Mouse (Mus musculus): Measurements from ENCODE around the gene Mesp1. TPM values are rescaled to one million over a fixed set of nuclear protein-coding genes. Genes with fewer than 3 reads are reported as not detected.

Mesp1 gene
- polyA plus RNA-seq, 1 experiment from 2014 or later = not detected

DNA sequence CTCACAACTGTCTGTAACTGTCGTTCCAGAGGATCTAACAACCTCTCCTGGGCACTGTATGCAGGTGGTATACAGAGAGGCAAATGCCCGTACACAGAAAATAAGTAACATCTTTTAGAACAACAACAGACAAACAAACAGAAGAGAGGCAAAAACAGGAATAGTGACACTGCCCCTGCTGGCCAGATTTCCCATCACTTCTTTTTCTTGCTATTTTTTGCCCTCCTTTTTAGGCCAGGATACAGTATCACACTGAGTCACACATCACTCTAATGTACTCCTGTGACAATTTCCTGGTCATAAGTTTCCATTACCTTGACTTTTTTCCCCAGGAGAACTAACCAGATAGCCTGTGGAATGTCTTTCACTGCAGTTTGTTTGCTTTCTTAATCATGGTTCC is 37.3 kb downstream of the Mesp1 start:
- WGBS = 46% methylated on average over 2 of the region's 2 CpGs
- H3K9me3 ChIP-seq (replicated peaks; ENCODE audit: control insufficient read depth, low read length) = no peaks in the 10 kb centered on the region
- no peak for ATAC-seq (replicated peaks; ENCODE audit: extremely low read depth, insufficient read depth, low FRiP score)

DNA sequence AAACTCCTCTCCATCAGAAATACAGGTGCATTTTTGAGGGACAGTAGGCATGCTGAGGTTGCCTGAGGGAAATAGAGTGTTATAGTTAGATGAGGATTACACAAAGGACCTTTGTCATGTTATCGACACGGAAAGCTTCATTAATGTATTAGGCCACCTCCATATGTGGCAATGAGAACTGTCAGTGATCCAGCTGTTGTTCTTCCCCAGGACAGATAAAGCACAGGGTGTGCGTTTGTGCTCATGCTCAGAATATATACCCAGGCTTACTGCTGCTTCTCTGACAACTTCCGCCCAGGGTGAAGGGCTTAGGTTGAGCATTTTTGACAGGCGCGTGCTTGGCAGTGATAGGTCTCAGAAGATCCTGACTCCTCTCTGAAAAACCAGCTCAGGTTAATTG is 44.1 kb downstream of the Mesp1 start:
- no peak overlapping the region for H3K27ac ChIP-seq (ENCODE audit: low read length)
- no peaks in the 10 kb centered on the region for H3K4me1 ChIP-seq (ENCODE audit: control insufficient read depth, insufficient read depth, low read length)
- H3K4me3 ChIP-seq (ENCODE audit: low read length) = no peak overlapping the region
- H3K36me3 ChIP-seq (ENCODE audit: control insufficient read depth, insufficient read depth) = no peaks in the 10 kb centered on the region
- 76% methylated on average over 6 of the region's 6 CpGs for WGBS
- H3K9me3 ChIP-seq (replicated peaks; ENCODE audit: control insufficient read depth, low read length) = no peaks in the 10 kb centered on the region
- ATAC-seq (replicated peaks; ENCODE audit: extremely low read depth, insufficient read depth, low FRiP score) = no peak
- no peak overlapping the region for H3K9ac ChIP-seq (ENCODE audit: low read length)
- H3K4me2 ChIP-seq (ENCODE audit: low read depth, low read length) = no peak overlapping the region
- no peaks in the 10 kb centered on the region for H3K27me3 ChIP-seq (ENCODE audit: control insufficient read depth, insufficient read depth, low read length)

More for the DNA sequence above, 37.3 kb downstream of the Mesp1 start:
- Histone ChIP-seq H3K36me3 (ENCODE audit: control insufficient read depth, insufficient read depth) (no peaks in the 10 kb centered on the region), H3K4me1 (ENCODE audit: control insufficient read depth, insufficient read depth, low read length) (no peaks in the 10 kb centered on the region), H3K9ac (ENCODE audit: low read length) (no peak overlapping the region), H3K4me2 (ENCODE audit: low read depth, low read length) (no peak overlapping the region), H3K27me3 (ENCODE audit: control insufficient read depth, insufficient read depth, low read length) (no peaks in the 10 kb centered on the region), H3K4me3 (ENCODE audit: low read length) (no peak overlapping the region), H3K27ac (ENCODE audit: low read length) (no peak overlapping the region)

DNA sequence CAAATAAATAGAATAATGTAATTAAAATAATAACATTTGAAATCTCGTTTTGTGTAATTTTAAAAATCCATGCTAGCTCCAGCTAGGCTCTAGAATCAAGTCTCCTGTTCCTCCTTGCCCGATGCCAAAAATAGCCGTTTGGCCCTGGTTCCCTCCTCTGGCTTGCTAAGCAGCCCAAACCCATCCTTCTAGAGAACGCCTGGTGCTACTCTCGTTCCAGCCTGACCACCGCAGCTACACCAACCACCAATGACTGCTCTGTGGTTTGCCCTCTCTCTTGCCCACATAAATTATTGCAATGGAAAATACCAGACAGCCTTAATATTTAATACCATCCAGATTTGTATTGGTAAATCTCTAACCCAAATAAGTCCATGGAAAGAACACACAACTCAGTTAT is 45.9 kb downstream of the Mesp1 start:
- H3K27ac ChIP-seq (ENCODE audit: low read length) = no peak overlapping the region
- H3K27me3 ChIP-seq (ENCODE audit: control insufficient read depth, insufficient read depth, low read length) = no peaks in the 10 kb centered on the region
- no peaks in the 10 kb centered on the region for H3K9me3 ChIP-seq (replicated peaks; ENCODE audit: control insufficient read depth, low read length)
- ATAC-seq (replicated peaks; ENCODE audit: extremely low read depth, insufficient read depth, low FRiP score) = no peak
- 0 out of 2 replicates have a peak, but pooled peaks cover 2% of the 10 kb centered on the region for H3K4me1 ChIP-seq (ENCODE audit: control insufficient read depth, insufficient read depth, low read length)
- no peak overlapping the region for H3K4me3 ChIP-seq (ENCODE audit: low read length)
- no peak overlapping the region for H3K4me2 ChIP-seq (ENCODE audit: low read depth, low read length)
- no peak overlapping the region for H3K9ac ChIP-seq (ENCODE audit: low read length)
- no peaks in the 10 kb centered on the region for H3K36me3 ChIP-seq (ENCODE audit: control insufficient read depth, insufficient read depth)
- WGBS = 50% methylated on average over 6 of the region's 6 CpGs

DNA sequence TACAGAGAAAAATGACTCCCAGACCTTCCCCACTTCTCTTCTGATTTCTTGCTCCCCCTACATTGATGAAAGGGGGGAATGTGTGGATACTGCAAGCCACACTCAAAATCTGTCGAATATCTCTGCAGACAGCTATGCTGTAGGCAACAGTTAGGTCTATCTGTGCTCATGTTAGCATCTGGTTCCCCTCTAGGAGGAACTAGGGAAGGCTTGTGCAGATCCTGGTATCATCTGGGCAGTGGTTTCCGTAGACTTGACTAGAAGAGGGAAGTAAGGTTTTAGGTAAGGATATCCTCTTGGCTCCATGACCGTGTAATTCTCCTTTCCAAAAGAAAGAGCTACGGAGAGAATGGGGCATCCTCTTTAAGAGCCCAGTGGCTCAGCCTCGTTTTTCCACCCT is 49.0 kb downstream of the Mesp1 start:
- 58% methylated on average over 5 of the region's 5 CpGs for WGBS
- Histone ChIP-seq H3K27me3 (ENCODE audit: control insufficient read depth, insufficient read depth, low read length) (no peaks in the 10 kb centered on the region), H3K9me3 (replicated peaks; ENCODE audit: control insufficient read depth, low read length) (no peaks in the 10 kb centered on the region), H3K4me2 (ENCODE audit: low read depth, low read length) (no peak overlapping the region), H3K9ac (ENCODE audit: low read length) (no peak overlapping the region), H3K4me3 (ENCODE audit: low read length) (no peak overlapping the region), H3K4me1 (ENCODE audit: control insufficient read depth, insufficient read depth, low read length) (0 out of 2 replicates have a peak, but pooled peaks cover 2% of the 10 kb centered on the region), H3K27ac (ENCODE audit: low read length) (no peak overlapping the region), H3K36me3 (ENCODE audit: control insufficient read depth, insufficient read depth) (no peaks in the 10 kb centered on the region)
- ATAC-seq (replicated peaks; ENCODE audit: extremely low read depth, insufficient read depth, low FRiP score) = no peak

DNA sequence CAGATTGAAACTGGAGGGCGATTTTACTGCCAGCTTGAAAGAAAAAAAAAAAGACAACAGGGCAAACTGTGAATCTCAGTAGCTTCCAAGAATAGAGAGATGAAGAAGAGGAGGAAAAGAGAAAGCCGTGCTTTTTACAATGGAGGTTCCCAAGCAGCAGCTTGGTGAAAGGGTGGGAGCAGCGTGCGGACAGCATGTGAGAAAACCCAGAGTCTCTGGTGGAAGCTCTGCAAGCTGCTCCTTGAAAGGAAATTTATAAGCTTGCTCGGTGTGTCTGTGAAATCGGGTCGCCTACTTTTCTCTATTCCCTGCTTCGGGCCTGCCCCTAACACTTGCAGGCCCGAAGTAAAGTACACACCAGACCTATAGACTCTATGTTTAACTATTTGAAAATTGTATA is 49.5 kb downstream of the Mesp1 start:
- Histone ChIP-seq H3K4me2 (ENCODE audit: low read depth, low read length) (no peak overlapping the region), H3K4me1 (ENCODE audit: control insufficient read depth, insufficient read depth, low read length) (0 out of 2 replicates have a peak, but pooled peaks cover 2% of the 10 kb centered on the region), H3K36me3 (ENCODE audit: control insufficient read depth, insufficient read depth) (no peaks in the 10 kb centered on the region), H3K4me3 (ENCODE audit: low read length) (no peak overlapping the region), H3K9me3 (replicated peaks; ENCODE audit: control insufficient read depth, low read length) (no peaks in the 10 kb centered on the region), H3K27me3 (ENCODE audit: control insufficient read depth, insufficient read depth, low read length) (no peaks in the 10 kb centered on the region), H3K27ac (ENCODE audit: low read length) (no peak overlapping the region), H3K9ac (ENCODE audit: low read length) (no peak overlapping the region)
- WGBS = 90% methylated on average over 9 of the region's 9 CpGs
- no peak for ATAC-seq (replicated peaks; ENCODE audit: extremely low read depth, insufficient read depth, low FRiP score)

DNA sequence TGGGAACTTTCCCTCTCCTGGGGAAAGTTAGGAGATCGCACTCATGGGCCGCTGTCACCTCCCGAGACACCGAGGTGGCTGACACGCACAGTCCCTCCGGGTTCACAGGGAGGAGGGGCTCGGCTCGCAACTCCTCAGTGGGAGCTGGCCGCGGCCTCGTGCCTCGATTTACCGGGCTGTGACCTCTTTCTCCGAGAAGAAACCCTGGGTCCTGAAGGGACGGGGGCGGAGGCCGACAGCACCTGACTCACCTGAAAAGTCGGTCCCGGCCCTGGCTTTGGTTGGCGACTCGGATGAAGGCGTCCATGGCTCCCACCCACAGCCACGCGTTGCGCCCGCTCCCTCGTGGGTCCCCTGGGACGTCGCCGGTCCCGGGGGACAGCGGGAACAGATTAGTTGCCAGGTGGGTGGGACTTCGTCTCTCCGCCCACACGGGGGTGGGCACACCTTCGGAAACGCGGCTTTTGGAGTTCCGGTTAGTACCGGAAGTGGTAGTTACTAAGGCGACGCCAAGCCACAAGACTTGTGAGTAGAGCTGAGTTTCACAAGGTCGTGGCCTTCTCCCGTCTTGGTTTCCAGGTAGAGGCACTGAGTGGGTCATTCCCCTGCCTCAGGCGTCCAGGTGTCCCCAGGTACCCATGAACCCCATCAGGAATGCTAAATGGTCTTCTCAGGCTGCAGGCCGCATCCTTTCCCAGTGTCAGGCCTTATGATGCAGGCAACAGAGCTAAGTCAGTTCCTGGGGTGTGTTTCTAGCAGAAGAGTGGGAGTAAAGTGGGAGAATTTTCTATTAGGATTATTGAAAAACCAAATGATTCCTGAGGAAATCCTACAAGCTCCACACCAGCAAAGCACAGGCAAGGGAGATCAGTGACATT is 50.7 kb downstream of the Mesp1 start, which contains the start of the genes Pex11a and Wdr93:
Pex11a (minus strand) TSS at position 473 of the 878 bp plus-strand sequence.
Wdr93 (plus strand) TSS at position 505 of the 878 bp plus-strand sequence.
- 3% methylated on average over 46 of the region's 46 CpGs for WGBS
- Histone ChIP-seq H3K4me1 (ENCODE audit: control insufficient read depth, insufficient read depth, low read length) (0 out of 2 replicates have a peak, but pooled peaks cover 2% of the 10 kb centered on the region), H3K36me3 (ENCODE audit: control insufficient read depth, insufficient read depth) (no peaks in the 10 kb centered on the region), H3K9ac (ENCODE audit: low read length) (peak within 1 kb of the TSS; percentile 79), H3K27me3 (ENCODE audit: control insufficient read depth, insufficient read depth, low read length) (no peaks in the 10 kb centered on the region), H3K9me3 (replicated peaks; ENCODE audit: control insufficient read depth, low read length) (no peaks in the 10 kb centered on the region), H3K4me3 (ENCODE audit: low read length) (peak within 1 kb of the TSS; percentile 89), H3K4me2 (ENCODE audit: low read depth, low read length) (peak within 1 kb of the TSS; percentile 99), H3K27ac (ENCODE audit: low read length) (no peak within 1 kb of the TSS)
- peak; percentile 87 for ATAC-seq (replicated peaks; ENCODE audit: extremely low read depth, insufficient read depth, low FRiP score)

DNA sequence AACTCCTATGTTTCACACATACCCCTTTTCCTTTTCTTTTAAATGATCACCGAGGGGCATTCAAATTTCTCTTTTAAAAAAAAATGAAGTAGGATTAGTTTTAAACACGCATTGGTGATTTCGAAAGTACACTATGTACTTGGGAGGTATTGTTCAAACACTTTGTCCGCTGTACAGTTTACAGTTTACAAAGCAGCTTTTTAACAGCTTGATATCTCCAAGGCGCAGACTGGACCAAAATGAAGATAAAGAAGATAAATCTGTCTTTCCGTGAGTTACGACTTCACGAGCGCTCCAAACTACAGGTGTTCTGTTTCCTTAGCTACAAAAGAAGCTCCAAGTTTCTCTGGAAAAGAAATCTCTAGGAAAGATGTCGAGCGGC is 51.3 kb downstream of the Mesp1 start:
- Histone ChIP-seq H3K4me3 (ENCODE audit: low read length) (peak overlapping the region; percentile 89), H3K4me2 (ENCODE audit: low read depth, low read length) (peak overlapping the region; percentile 99), H3K36me3 (ENCODE audit: control insufficient read depth, insufficient read depth) (no peaks in the 10 kb centered on the region), H3K4me1 (ENCODE audit: control insufficient read depth, insufficient read depth, low read length) (0 out of 2 replicates have a peak, but pooled peaks cover 2% of the 10 kb centered on the region), H3K27me3 (ENCODE audit: control insufficient read depth, insufficient read depth, low read length) (no peaks in the 10 kb centered on the region), H3K9me3 (replicated peaks; ENCODE audit: control insufficient read depth, low read length) (no peaks in the 10 kb centered on the region), H3K9ac (ENCODE audit: low read length) (peak overlapping the region; percentile 79), H3K27ac (ENCODE audit: low read length) (no peak overlapping the region)
- no peak for ATAC-seq (replicated peaks; ENCODE audit: extremely low read depth, insufficient read depth, low FRiP score)
- 21% methylated on average over 11 of the region's 11 CpGs for WGBS

Other genes starting within 250 kb of the Mesp1 start
- 0.20 and 0.21 TPM in 2 replicates for gene Rhcg, start 176.1 kb downstream of the Mesp1 start, polyA plus RNA-seq (2015; fragmentation: Nextera tagmentation; extraction: Ambion mirVana)
- 4.1 and 4.6 TPM in 2 replicates for gene Ticrr, start 133.6 kb downstream of the Mesp1 start, polyA plus RNA-seq (2015; fragmentation: Nextera tagmentation; extraction: Ambion mirVana)
- gene Kif7, start 78.1 kb downstream of the Mesp1 start, polyA plus RNA-seq (2015; fragmentation: Nextera tagmentation; extraction: Ambion mirVana) = 1.5 and 1.8 TPM in 2 replicates
- not detected in 2 replicates for gene Plin1, start 60.9 kb downstream of the Mesp1 start, polyA plus RNA-seq (2015; fragmentation: Nextera tagmentation; extraction: Ambion mirVana)
- gene Pex11a, start 50.7 kb downstream of the Mesp1 start, polyA plus RNA-seq (2015; fragmentation: Nextera tagmentation; extraction: Ambion mirVana) = 6.9 TPM in 2 replicates
- gene Wdr93, start 50.6 kb downstream of the Mesp1 start, polyA plus RNA-seq (2015; fragmentation: Nextera tagmentation; extraction: Ambion mirVana) = 0.32 and 0.49 TPM in 2 replicates
- 0.18 and 0.31 TPM in 2 replicates for gene Mesp2, start 16.9 kb upstream of the Mesp1 start, polyA plus RNA-seq (2015; fragmentation: Nextera tagmentation; extraction: Ambion mirVana)
- 9.1 and 19.1 TPM in 2 replicates for gene Anpep, start 67.3 kb upstream of the Mesp1 start, polyA plus RNA-seq (2015; fragmentation: Nextera tagmentation; extraction: Ambion mirVana)
- gene Ap3s2, start 126.9 kb upstream of the Mesp1 start, polyA plus RNA-seq (2015; fragmentation: Nextera tagmentation; extraction: Ambion mirVana) = 22.2 and 23.6 TPM in 2 replicates
- gene Arpin, start 141.6 kb upstream of the Mesp1 start, polyA plus RNA-seq (2015; fragmentation: Nextera tagmentation; extraction: Ambion mirVana) = 28.2 and 29.3 TPM in 2 replicates
- gene Zfp710, start 231.0 kb upstream of the Mesp1 start, polyA plus RNA-seq (2015; fragmentation: Nextera tagmentation; extraction: Ambion mirVana) = 12.4 and 12.6 TPM in 2 replicates